Mouse (Mus musculus) midbrain, embryonic 11.5 days (tissue): Measurements from ENCODE around the gene Adam22. TPM values are rescaled to one million over a fixed set of nuclear protein-coding genes. Genes with fewer than 3 reads are reported as not detected.

Source experiments
- ATAC-seq: fragments of 200-750 bp; cut with Nextera tagmentation; 2 replicates; pipeline ENCODE4 v1.8.0; 2017; ENCODE audit warnings: moderate TSS enrichment, moderate library complexity; ENCODE audit not compliant: low FRiP score
- DNase-seq: peaks from one replicate; pipeline ENCODE4 v3.0.0; 2015; ENCODE audit warnings: low spot score; ENCODE audit errors: missing footprints
- H3K27ac ChIP-seq: fragments of 300-500 bp; sonication (generic); 2 replicates; pipeline ENCODE4 v1.5.1; 2014; ENCODE audit warnings: low read depth, low read length
- H3K27me3 ChIP-seq: fragments of 300-500 bp; sonication (generic); 2 replicates; pipeline ENCODE4 v1.6.1; 2014; ENCODE audit warnings: mild to moderate bottlenecking, low read length, moderate library complexity, mixed read lengths; ENCODE audit not compliant: control insufficient read depth, insufficient read depth
- H3K36me3 ChIP-seq: fragments of 300-500 bp; sonication (generic); 2 replicates; pipeline ENCODE4 v1.6.1; 2014; ENCODE audit warnings: mild to moderate bottlenecking, low read length, moderate library complexity, mixed read lengths; ENCODE audit not compliant: control insufficient read depth, insufficient read depth
- H3K4me1 ChIP-seq: fragments of 300-500 bp; sonication (generic); 2 replicates; pipeline ENCODE4 v1.6.1; 2014; ENCODE audit warnings: low read length; ENCODE audit not compliant: control insufficient read depth, insufficient read depth
- H3K4me2 ChIP-seq: fragments of 300-500 bp; sonication (generic); 2 replicates; pipeline ENCODE4 v1.6.1; 2014; ENCODE audit warnings: mild to moderate bottlenecking, moderate library complexity
- H3K4me3 ChIP-seq: fragments of 300-500 bp; sonication (generic); 2 replicates; pipeline ENCODE4 v1.5.1; 2014; ENCODE audit warnings: low read depth, low read length
- H3K9ac ChIP-seq: fragments of 300-500 bp; sonication (generic); 2 replicates; pipeline ENCODE4 v1.6.1; 2014; ENCODE audit warnings: low read length
- H3K9me3 ChIP-seq: fragments of 300-500 bp; sonication (generic); 2 replicates; pipeline ENCODE4 v1.6.1; 2016; ENCODE audit warnings: low read length; ENCODE audit not compliant: control insufficient read depth
- WGBS: fragments of 180-500 bp; shearing (Covaris S2); extraction: QIAGEN DNeasy Blood & Tissue Kit; methylation state at CpG from one replicate; pipeline ENCODE4 v1.1.7; 2014; 5-methylcytosine and 5-hydroxymethylcytosine counted together
- polyA plus RNA-seq: library from polyadenylated mRNA; unstranded; fragments of >200 nt; fragmentation: Nextera tagmentation; extraction: Ambion mirVana; gene quantifications from 2 replicates; pipeline ENCODE4 v1.2.1, GENCODE M21; 2014

Adam22 gene
- polyA plus RNA-seq, 1 experiment from 2014 or later: 14.8 TPM

- ATAC-seq (no peak), DNase-seq (no peak)
- Histone ChIP-seq H3K27ac (no peak overlapping the region), H3K4me1 (no peaks in the 10 kb centered on the region), H3K9ac (no peak overlapping the region), H3K4me3 (no peak overlapping the region), H3K4me2 (no peak overlapping the region), H3K9me3 (no peaks in the 10 kb centered on the region), H3K36me3 (no peaks in the 10 kb centered on the region), H3K27me3 (no peaks in the 10 kb centered on the region)
- WGBS: 78% methylated on average over 5 of the region's 5 CpGs
Measured at GRCm38 (mm10) chr5:8368781-8369180, 821 bp upstream of the Adam22 start.

GRCm38 (mm10) chr5:8368328-8368692, 350 bp upstream of the Adam22 start:
- H3K27me3 ChIP-seq: no peaks in the 10 kb centered on the region
- DNase-seq (no peak), ATAC-seq (no peak)
- no peaks in the 10 kb centered on the region for H3K36me3 ChIP-seq
- H3K4me2 ChIP-seq: peak overlapping the region; percentile 86
- no peaks in the 10 kb centered on the region for H3K4me1 ChIP-seq
- 37% methylated on average over 7 of the region's 7 CpGs for WGBS
- peak overlapping the region; percentile 73; the same call in 1 of the 2 replicates for H3K9ac ChIP-seq
- peak overlapping the region; percentile 65 for H3K4me3 ChIP-seq
- H3K27ac ChIP-seq: no peak overlapping the region
- H3K9me3 ChIP-seq: no peaks in the 10 kb centered on the region

GRCm38 (mm10) chr5:8366771-8367613, 968 bp downstream of the Adam22 start:
- Histone ChIP-seq H3K9me3 (no peaks in the 10 kb centered on the region), H3K27me3 (no peaks in the 10 kb centered on the region), H3K27ac (no peak overlapping the region), H3K36me3 (no peaks in the 10 kb centered on the region), H3K4me1 (no peaks in the 10 kb centered on the region), H3K4me2 (peak overlapping the region; percentile 86), H3K4me3 (peak overlapping the region; percentile 65), H3K9ac (peak overlapping the region; percentile 73)
- peak; percentile 92 for DNase-seq
- ATAC-seq: peak; percentile 58
- WGBS: 2% methylated on average over 25 of the region's 25 CpGs

- DNase-seq (no peak), ATAC-seq (no peak)
- H3K27me3 ChIP-seq: no peaks in the 10 kb centered on the region
- no peak overlapping the region for H3K27ac ChIP-seq
- H3K4me2 ChIP-seq: no peak overlapping the region
- no peak overlapping the region for H3K4me3 ChIP-seq
- no peak overlapping the region for H3K9ac ChIP-seq
- no peaks in the 10 kb centered on the region for H3K36me3 ChIP-seq
- H3K4me1 ChIP-seq: no peaks in the 10 kb centered on the region
- 73% methylated on average over 1 of the region's 1 CpGs for WGBS
- H3K9me3 ChIP-seq: no peaks in the 10 kb centered on the region
Measured at GRCm38 (mm10) chr5:8362361-8362760, 5.6 kb downstream of the Adam22 start.

GRCm38 (mm10) chr5:8357677-8358076, 10.3 kb downstream of the Adam22 start:
- Histone ChIP-seq H3K9me3 (no peaks in the 10 kb centered on the region), H3K4me3 (no peak overlapping the region), H3K27ac (no peak overlapping the region), H3K36me3 (no peaks in the 10 kb centered on the region), H3K4me2 (no peak overlapping the region), H3K9ac (no peak overlapping the region), H3K4me1 (no peaks in the 10 kb centered on the region), H3K27me3 (no peaks in the 10 kb centered on the region)
- no peak for DNase-seq
- WGBS: 76% methylated on average over 8 of the region's 8 CpGs
- no peak for ATAC-seq

GRCm38 (mm10) chr5:8356885-8357651, 10.9 kb downstream of the Adam22 start:
- H3K4me3 ChIP-seq: no peak overlapping the region
- ATAC-seq (peak; percentile 33; the same call in 1 of the 2 replicates), DNase-seq (no peak)
- WGBS: 74% methylated on average over 13 of the region's 13 CpGs
- no peaks in the 10 kb centered on the region for H3K4me1 ChIP-seq
- no peaks in the 10 kb centered on the region for H3K36me3 ChIP-seq
- no peaks in the 10 kb centered on the region for H3K9me3 ChIP-seq
- no peaks in the 10 kb centered on the region for H3K27me3 ChIP-seq
- no peak overlapping the region for H3K9ac ChIP-seq
- no peak overlapping the region for H3K4me2 ChIP-seq
- no peak overlapping the region for H3K27ac ChIP-seq

GRCm38 (mm10) chr5:8356326-8356725, 11.6 kb downstream of the Adam22 start:
- H3K9me3 ChIP-seq: no peaks in the 10 kb centered on the region
- H3K9ac ChIP-seq: no peak overlapping the region
- no peak overlapping the region for H3K4me2 ChIP-seq
- no peaks in the 10 kb centered on the region for H3K27me3 ChIP-seq
- H3K36me3 ChIP-seq: no peaks in the 10 kb centered on the region
- WGBS: 88% methylated on average over 2 of the region's 2 CpGs
- H3K27ac ChIP-seq: no peak overlapping the region
- DNase-seq (no peak), ATAC-seq (no peak)
- H3K4me1 ChIP-seq: no peaks in the 10 kb centered on the region
- no peak overlapping the region for H3K4me3 ChIP-seq

GRCm38 (mm10) chr5:8349557-8349956, 18.4 kb downstream of the Adam22 start:
- WGBS: 77% methylated on average over 10 of the region's 10 CpGs
- DNase-seq (no peak), ATAC-seq (no peak)
- Histone ChIP-seq H3K4me1 (no peaks in the 10 kb centered on the region), H3K4me2 (no peak overlapping the region), H3K9ac (no peak overlapping the region), H3K9me3 (no peaks in the 10 kb centered on the region), H3K27ac (no peak overlapping the region), H3K27me3 (no peaks in the 10 kb centered on the region), H3K4me3 (no peak overlapping the region), H3K36me3 (no peaks in the 10 kb centered on the region)

GRCm38 (mm10) chr5:8346329-8346728, 21.6 kb downstream of the Adam22 start:
- H3K9me3 ChIP-seq: no peaks in the 10 kb centered on the region
- H3K4me1 ChIP-seq: no peaks in the 10 kb centered on the region
- H3K4me3 ChIP-seq: no peak overlapping the region
- no peak overlapping the region for H3K4me2 ChIP-seq
- no peaks in the 10 kb centered on the region for H3K36me3 ChIP-seq
- DNase-seq: no peak
- H3K9ac ChIP-seq: no peak overlapping the region
- no peak for ATAC-seq
- no peak overlapping the region for H3K27ac ChIP-seq
- no peaks in the 10 kb centered on the region for H3K27me3 ChIP-seq
